Mouse (Mus musculus): ENCODE results near the gene Rnf25.

Rnf25 gene

GRCm38 (mm10) chr1:74601267-74601962 is at the start of gene Rnf25, which contains the start of gene Stk36:
Rnf25 (minus strand) TSS chr1:74601397.
Stk36 (plus strand) TSS chr1:74601445.
- WGBS, result 7% methylated on average over 25 of the region's 25 CpGs

GRCm38 (mm10) chr1:74643524-74643923 is 42.3 kb upstream of the Rnf25 start:
- 77% methylated on average over 2 of the region's 2 CpGs for WGBS

GRCm38 (mm10) chr1:74632734-74633133 is 31.5 kb upstream of the Rnf25 start:
- WGBS, result 90% methylated on average over 4 of the region's 4 CpGs

GRCm38 (mm10) chr1:74628001-74628400 is 26.8 kb upstream of the Rnf25 start:
- 75% methylated on average over 7 of the region's 7 CpGs for WGBS

- WGBS, result 91% methylated on average over 4 of the region's 4 CpGs
Observed at GRCm38 (mm10) chr1:74626076-74626475, 24.9 kb upstream of the Rnf25 start.

- WGBS, result 100% methylated on average over 1 of the region's 1 CpGs
Observed at GRCm38 (mm10) chr1:74624183-74624582, 23.0 kb upstream of the Rnf25 start.

- WGBS, result 6% methylated on average over 26 of the region's 26 CpGs
Observed at GRCm38 (mm10) chr1:74600501-74601266, 513 bp downstream of the Rnf25 start.

GRCm38 (mm10) chr1:74594434-74594833 is 6.8 kb downstream of the Rnf25 start:
- WGBS, result 79% methylated on average over 8 of the region's 8 CpGs

- under 1% methylated on average over 48 of the region's 48 CpGs for WGBS
Observed at GRCm38 (mm10) chr1:74587773-74588445, 13.3 kb downstream of the Rnf25 start, which contains the start of the genes Zfp142 and Bcs1l. Zfp142 (minus strand) TSS chr1:74588246. Bcs1l (plus strand) TSS chr1:74588289.

GRCm38 (mm10) chr1:74587233-74587772 is 13.9 kb downstream of the Rnf25 start:
- WGBS, result under 1% methylated on average over 24 of the region's 24 CpGs

GRCm38 (mm10) chr1:74584616-74585398 is 16.4 kb downstream of the Rnf25 start:
- 59% methylated on average over 3 of the region's 3 CpGs for WGBS

- WGBS, result 79% methylated on average over 3 of the region's 3 CpGs
Observed at GRCm38 (mm10) chr1:74582621-74583020, 18.6 kb downstream of the Rnf25 start.

GRCm38 (mm10) chr1:74569739-74570719 is 31.2 kb downstream of the Rnf25 start:
- 82% methylated on average over 29 of the region's 29 CpGs for WGBS

GRCm38 (mm10) chr1:74565834-74566233 is 35.4 kb downstream of the Rnf25 start:
- 75% methylated on average over 6 of the region's 6 CpGs for WGBS

GRCm38 (mm10) chr1:74559061-74559460 is 42.1 kb downstream of the Rnf25 start:
- 90% methylated on average over 5 of the region's 5 CpGs for WGBS

GRCm38 (mm10) chr1:74544184-74544583 is 57.0 kb downstream of the Rnf25 start, which contains the start of gene Usp37:
Usp37 (minus strand) TSS chr1:74544284.
- 71% methylated on average over 4 of the region's 4 CpGs for WGBS

Measured in cerebral cortex, adult 2 months (tissue).